Mouse (Mus musculus): ENCODE measurements at regions not wholly inside any gene's neighbourhood (a gene's known extent, or its start where the extent isn't known, plus 50 kb on each side); places are given as distances from the start of the nearest gene placed in this dataset.

DNA sequence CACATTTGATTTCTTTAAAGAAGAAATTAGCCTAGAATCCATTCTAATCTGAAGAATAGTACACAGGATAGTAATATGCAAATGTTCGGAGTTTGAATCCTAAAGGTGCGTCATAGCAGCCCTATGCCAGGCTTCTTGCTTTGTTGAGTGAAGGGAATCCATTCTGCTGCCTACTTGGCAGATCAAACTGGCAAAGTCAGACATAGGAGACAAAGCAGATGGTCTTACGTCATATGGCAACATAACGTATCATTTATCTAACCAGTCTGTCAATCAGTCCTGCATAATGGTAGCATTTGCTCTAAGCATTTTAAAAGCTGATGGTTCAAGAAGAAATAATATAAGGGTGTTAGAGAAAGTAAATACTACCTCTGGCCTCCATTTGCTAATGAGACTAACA is 309.5 kb downstream of the Serpinb8 start:
- TF ChIP-seq CTCF (IDR thresholded peaks at IDR 0.05; ENCODE audit: low read depth) (no peak), EP300 (optimal IDR thresholded peaks at IDR 0.05) (no peak)
